Mouse (Mus musculus): Measurements from ENCODE around the gene Hpcal1. TPM values are rescaled to one million over a fixed set of nuclear protein-coding genes. Genes with fewer than 3 reads are reported as not detected.
A peak's percentile ranks its signal among the peaks of the same experiment; 100 is the strongest.

The Hpcal1 gene
- total RNA-seq (2021): 10 to 100 TPM; 30.1 to 34.5 TPM
- long read RNA-seq, experiment 1, transcript Hpcal1-201 (4 exons, 1,526 nt): major isoform, 22 of 31 reads
- long read RNA-seq, experiment 1, partial matches to known transcripts: 0 of 31 reads
- long read RNA-seq, experiment 1, other reads (novel, unspliced or antisense): 9 of 31 reads
- long read RNA-seq, experiment 2, transcript Hpcal1-201 (4 exons, 1,526 nt): major isoform, 29 of 39 reads
- long read RNA-seq, experiment 2, partial matches to known transcripts: 0 of 39 reads
- long read RNA-seq, experiment 2, other reads (novel, unspliced or antisense): 9 of 39 reads

GRCm38 (mm10) chr12:17690564-17691281, at the start of gene Hpcal1:
Gene Hpcal1 (plus strand): TSS chr12:17690856.
- peak; percentile 94 for DNase-seq (ENCODE audit: low spot score in 2 of 2)

GRCm38 (mm10) chr12:17641269-17641668, 49.4 kb upstream of the Hpcal1 start:
- DNase-seq (ENCODE audit: low spot score in 2 of 2): no peak

GRCm38 (mm10) chr12:17644385-17645222, 46.1 kb upstream of the Hpcal1 start:
- no peak for DNase-seq (ENCODE audit: low spot score in 2 of 2)

GRCm38 (mm10) chr12:17646457-17646856, 44.2 kb upstream of the Hpcal1 start:
- no peak for DNase-seq (ENCODE audit: low spot score in 2 of 2)

GRCm38 (mm10) chr12:17651223-17652095, 39.2 kb upstream of the Hpcal1 start:
- DNase-seq (ENCODE audit: low spot score in 2 of 2): no peak

GRCm38 (mm10) chr12:17652216-17653050, 38.2 kb upstream of the Hpcal1 start:
- no peak for DNase-seq (ENCODE audit: low spot score in 2 of 2)

- no peak for DNase-seq (ENCODE audit: low spot score in 2 of 2)
These were observed 37.4 kb upstream of the Hpcal1 start for GRCm38 (mm10) chr12:17653051-17653783.

GRCm38 (mm10) chr12:17657561-17658195, 33.0 kb upstream of the Hpcal1 start:
- DNase-seq (ENCODE audit: low spot score in 2 of 2): no peak

- no peak for DNase-seq (ENCODE audit: low spot score in 2 of 2)
These were observed 32.1 kb upstream of the Hpcal1 start for GRCm38 (mm10) chr12:17658521-17658920.

- DNase-seq (ENCODE audit: low spot score in 2 of 2): no peak
These were observed 29.2 kb upstream of the Hpcal1 start for GRCm38 (mm10) chr12:17661483-17661920.

GRCm38 (mm10) chr12:17663991-17664635, 26.5 kb upstream of the Hpcal1 start:
- DNase-seq (ENCODE audit: low spot score in 2 of 2): no peak

GRCm38 (mm10) chr12:17665906-17666326, 24.7 kb upstream of the Hpcal1 start:
- no peak for DNase-seq (ENCODE audit: low spot score in 2 of 2)

- no peak for DNase-seq (ENCODE audit: low spot score in 2 of 2)
These were observed 24.0 kb upstream of the Hpcal1 start for GRCm38 (mm10) chr12:17666616-17667015.

GRCm38 (mm10) chr12:17673729-17674128, 16.9 kb upstream of the Hpcal1 start:
- no peak for DNase-seq (ENCODE audit: low spot score in 2 of 2)

GRCm38 (mm10) chr12:17674182-17674812, 16.4 kb upstream of the Hpcal1 start:
- DNase-seq (ENCODE audit: low spot score in 2 of 2): no peak

- DNase-seq (ENCODE audit: low spot score in 2 of 2): no peak
These were observed 12.9 kb upstream of the Hpcal1 start for GRCm38 (mm10) chr12:17677743-17678142.

GRCm38 (mm10) chr12:17679571-17679970, 11.1 kb upstream of the Hpcal1 start:
- DNase-seq (ENCODE audit: low spot score in 2 of 2): no peak

GRCm38 (mm10) chr12:17682161-17682560, 8.5 kb upstream of the Hpcal1 start:
- no peak for DNase-seq (ENCODE audit: low spot score in 2 of 2)

Measured in adrenal gland, postnatal 4 days (tissue).